Mouse (Mus musculus) left cerebral cortex, adult 8-10 months (tissue): Measurements from ENCODE around the gene Olfr17. TPM values are rescaled to one million over a fixed set of nuclear protein-coding genes. Genes with fewer than 3 reads are reported as not detected.
"Not testable (repeated sequence)": the region's sequence is repeated elsewhere in the genome, so short reads cannot be mapped to it uniquely, and the experiment has no call there.

Source experiments
- DNase-seq, 2 experiments: peaks; one replicate each; pipeline ENCODE4 v3.0.0; 2022; ENCODE audit warnings: low spot score in 2 of 2
- total RNA-seq, 4 experiments: library from RNA; stranded (reverse); gene quantifications; 2 replicates each; pipeline ENCODE4 v1.2.4; 2022

Gene Olfr17
- total RNA-seq: not detected

DNA sequence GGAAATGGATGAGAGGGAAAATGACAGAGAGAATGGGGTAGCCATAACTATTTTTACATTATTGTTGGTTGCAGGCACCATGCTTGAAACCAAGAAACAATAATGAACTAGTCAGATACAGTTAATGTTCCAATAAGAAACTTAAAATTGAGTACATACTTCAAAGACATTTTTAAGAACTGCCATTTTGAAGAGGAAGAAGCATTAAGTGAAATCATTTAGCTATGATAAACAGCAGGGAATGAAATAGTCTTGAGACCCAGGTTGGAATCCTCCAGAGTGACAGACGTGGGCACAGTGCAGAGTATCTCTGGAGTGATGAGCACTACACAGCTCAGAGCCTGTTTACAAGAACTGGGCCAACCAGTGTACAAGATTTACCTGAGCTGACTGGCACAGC lies at the start of gene Olfr17:
Gene Olfr17 (plus strand): TSS at position 301 of the 400 bp plus-strand sequence.
- DNase-seq: no peak

DNA sequence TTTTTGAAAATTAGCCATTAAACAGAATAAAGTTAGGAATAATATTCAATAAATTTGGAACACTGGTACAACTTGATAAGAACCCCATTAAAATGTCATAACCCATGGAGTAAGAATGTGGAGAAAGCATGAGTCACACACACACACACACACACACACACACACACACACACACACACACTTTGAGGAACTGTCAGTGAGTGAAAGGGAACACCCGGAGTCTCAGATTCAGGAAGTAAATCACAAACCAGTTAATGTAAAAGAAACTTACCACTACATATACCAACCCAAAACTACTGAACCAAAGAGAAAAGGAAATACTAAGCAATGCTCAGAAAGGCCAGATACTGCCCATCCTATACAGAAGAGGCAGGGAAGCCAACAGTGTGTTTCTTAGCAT lies 48.6 kb upstream of the Olfr17 start:
- no peak for DNase-seq

DNA sequence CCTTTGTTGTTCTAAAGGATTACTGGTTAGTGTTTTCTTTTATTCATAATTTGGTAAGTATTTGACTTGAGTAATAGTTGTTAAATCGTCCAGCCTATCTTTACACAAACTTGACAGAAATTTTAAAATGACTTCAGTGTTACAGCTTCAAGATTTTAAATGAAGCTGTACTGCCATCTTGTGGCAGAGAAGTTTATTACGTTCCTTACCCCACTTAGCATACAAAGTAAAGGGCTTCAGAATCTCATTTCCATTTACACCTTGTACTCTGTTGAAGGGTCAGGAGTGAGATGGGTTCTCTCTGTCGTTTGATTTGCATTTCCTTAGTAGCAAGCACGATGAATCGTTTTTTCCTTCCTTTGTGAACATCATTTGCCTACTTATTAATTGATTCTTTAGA lies 47.2 kb upstream of the Olfr17 start:
- no peak for DNase-seq

DNA sequence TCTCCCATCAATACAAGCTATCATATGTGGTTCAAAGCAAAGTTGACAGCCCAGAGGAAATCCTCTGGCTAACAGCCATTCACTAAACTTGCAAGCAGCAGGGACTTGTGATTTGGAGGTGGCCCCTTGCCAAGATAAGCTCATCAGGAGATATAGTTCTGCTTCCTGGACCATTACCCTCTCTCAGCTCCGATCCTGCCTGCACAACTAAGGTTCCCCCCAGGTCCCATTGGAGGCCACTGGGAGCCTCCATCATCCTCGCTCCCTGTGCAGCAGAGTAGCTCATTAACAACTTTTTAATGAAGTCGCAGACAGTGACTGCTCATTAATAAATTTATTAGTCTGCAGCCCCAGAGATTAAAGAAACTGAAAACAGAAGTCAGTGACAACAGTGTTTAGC lies 45.4 kb upstream of the Olfr17 start:
- DNase-seq: no peak

DNA sequence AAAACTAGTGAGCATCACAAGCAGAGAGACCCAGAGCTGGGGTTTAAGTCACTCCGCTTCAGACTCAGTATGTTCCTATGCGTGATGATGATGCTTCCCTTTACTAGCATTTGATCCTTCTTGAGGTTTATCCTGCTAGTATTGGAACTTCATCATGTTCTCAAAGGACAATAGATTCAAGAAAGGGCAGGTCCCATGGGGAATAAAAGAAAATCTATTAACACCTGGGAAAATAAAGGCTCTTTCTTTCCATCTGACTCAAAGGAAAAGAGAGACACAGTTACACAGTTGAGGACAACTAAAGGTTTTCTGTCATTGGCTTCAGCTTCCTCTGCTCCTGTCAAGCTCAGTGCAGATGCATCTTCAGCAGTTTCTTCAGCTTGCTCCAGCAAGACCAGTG lies 22.3 kb upstream of the Olfr17 start, which contains the start of gene Olfr714:
Gene Olfr714 (plus strand): TSS at position 301 of the 400 bp plus-strand sequence.
- no peak for DNase-seq

DNA sequence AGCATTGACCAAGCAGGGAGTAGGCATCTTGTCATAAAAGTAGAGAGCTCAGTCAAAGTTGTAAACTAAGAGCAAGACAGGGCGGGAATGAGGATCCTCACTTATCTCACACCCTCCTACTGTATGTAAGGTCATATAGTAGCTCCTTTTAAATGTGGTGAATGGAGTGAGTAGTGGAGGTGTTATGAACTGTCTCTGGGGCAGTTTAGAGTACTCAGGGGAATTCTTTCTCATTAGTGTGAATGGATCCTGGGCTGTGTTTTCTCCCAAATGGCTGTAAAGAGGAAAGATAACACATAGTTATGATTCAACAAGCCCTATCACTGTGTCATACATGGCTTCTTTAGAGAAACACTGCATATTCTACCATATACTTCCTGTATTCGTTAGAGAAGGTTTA lies 17.2 kb downstream of the Olfr17 start, which contains the start of gene Olfr715b:
Gene Olfr715b (minus strand): TSS at position 101 of the 400 bp plus-strand sequence.
- DNase-seq: not testable (repeated sequence)

DNA sequence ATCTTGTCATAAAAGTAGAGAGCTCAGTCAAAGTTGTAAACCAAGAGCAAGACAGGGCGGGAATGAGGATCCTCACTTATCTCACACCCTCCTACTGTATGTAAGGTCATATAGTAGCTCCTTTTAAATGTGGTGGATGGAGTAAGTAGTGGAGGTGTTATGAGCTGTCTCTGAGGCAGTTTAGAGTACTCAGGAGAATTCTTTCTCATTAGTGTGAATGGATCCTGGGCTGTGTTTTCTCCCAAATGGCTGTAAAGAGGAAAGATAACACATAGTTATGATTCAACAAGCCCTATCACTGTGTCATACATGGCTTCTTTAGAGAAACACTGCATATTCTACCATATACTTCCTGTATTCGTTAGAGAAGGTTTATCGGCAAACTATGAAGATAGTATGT lies 38.0 kb downstream of the Olfr17 start, which contains the start of gene Olfr715:
Gene Olfr715 (minus strand): TSS at position 101 of the 400 bp plus-strand sequence.
- not testable (repeated sequence) for DNase-seq

DNA sequence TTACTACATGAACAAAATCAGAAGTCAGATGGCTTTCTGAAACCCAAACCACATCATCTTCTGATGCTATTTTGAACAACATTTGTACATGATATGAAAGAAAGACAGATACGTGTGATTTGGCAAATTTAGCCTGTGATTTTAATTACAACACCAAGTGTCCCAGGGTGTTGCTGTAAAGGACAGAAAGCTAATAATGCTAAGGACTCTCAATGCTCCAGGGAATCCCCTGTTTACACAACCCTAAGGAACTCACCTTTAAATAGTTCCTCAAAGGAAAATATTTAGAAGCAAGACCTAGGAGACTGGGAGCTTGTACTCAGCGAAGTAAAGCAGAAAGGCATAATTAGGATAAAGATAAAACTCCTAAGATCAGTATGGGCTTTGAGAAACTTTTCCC lies 45.0 kb downstream of the Olfr17 start, which contains the start of gene Olfr716:
Gene Olfr716 (plus strand): TSS at position 301 of the 400 bp plus-strand sequence.
- not testable (repeated sequence) for DNase-seq

Other genes starting within 250 kb of the Olfr17 start
- not detected for gene Olfr703, start 249.9 kb upstream of the Olfr17 start, total RNA-seq
- not detected for gene Olfr704, start 230.0 kb upstream of the Olfr17 start, total RNA-seq
- gene Olfr705, start 216.3 kb upstream of the Olfr17 start, total RNA-seq: not detected
- not detected for gene Olfr706, start 205.1 kb upstream of the Olfr17 start, total RNA-seq
- not detected for gene Olfr707, start 192.0 kb upstream of the Olfr17 start, total RNA-seq
- not detected for gene Olfr1532-ps1, start 185.2 kb upstream of the Olfr17 start, total RNA-seq
- gene Olfr709-ps1, start 161.0 kb upstream of the Olfr17 start, total RNA-seq: under 1 TPM in 1 of 4 experiments, not detected in 3; 0.14 TPM
- not detected for gene Olfr710, start 144.9 kb upstream of the Olfr17 start, total RNA-seq
- not detected for gene Olfr6, start 129.3 kb upstream of the Olfr17 start, total RNA-seq
- not detected for gene Olfr711, start 117.8 kb upstream of the Olfr17 start, total RNA-seq
- under 1 TPM in 1 of 4 experiments, not detected in 3; 0.05 TPM for gene Olfr2, start 87.1 kb upstream of the Olfr17 start, total RNA-seq
- not detected for gene Olfr713, start 62.0 kb upstream of the Olfr17 start, total RNA-seq
- gene Olfr714, start 22.2 kb upstream of the Olfr17 start, total RNA-seq: not detected
- gene Olfr715b, start 17.1 kb downstream of the Olfr17 start, total RNA-seq: not detected
- not detected for gene Olfr715, start 37.9 kb downstream of the Olfr17 start, total RNA-seq
- not detected for gene Olfr716, start 45.1 kb downstream of the Olfr17 start, total RNA-seq
- gene Nlrp14, start 73.8 kb downstream of the Olfr17 start, total RNA-seq: not detected
- not detected for gene Rbmxl2, start 116.2 kb downstream of the Olfr17 start, total RNA-seq